Mouse (Mus musculus): Measurements from ENCODE around the gene Mettl9. TPM values are rescaled to one million over a fixed set of nuclear protein-coding genes. Genes with fewer than 3 reads are reported as not detected.

Gene Mettl9
- polyA plus RNA-seq, 1 experiment from 2014 or later, result 92.3 TPM

GRCm38 (mm10) chr7:121041989-121042388 is 7.7 kb downstream of the Mettl9 start:
- Histone ChIP-seq H3K27ac (ENCODE audit: low read length) (no peak overlapping the region), H3K4me2 (ENCODE audit: low read depth, low read length) (no peak overlapping the region)
- ATAC-seq (replicated peaks; ENCODE audit: extremely low read depth, insufficient read depth, low FRiP score), result no peak

GRCm38 (mm10) chr7:121043004-121043403 is 8.8 kb downstream of the Mettl9 start:
- WGBS, result 91% methylated on average over 3 of the region's 3 CpGs
- 0 out of 2 replicates have a peak, but pooled peaks cover 2% of the 10 kb centered on the region for H3K36me3 ChIP-seq (ENCODE audit: control insufficient read depth, insufficient read depth)
- H3K4me2 ChIP-seq (ENCODE audit: low read depth, low read length), result no peak overlapping the region
- H3K4me3 ChIP-seq (ENCODE audit: low read length), result no peak overlapping the region
- H3K4me1 ChIP-seq (ENCODE audit: control insufficient read depth, insufficient read depth, low read length), result peaks cover 26% of the 10 kb centered on the region
- H3K27ac ChIP-seq (ENCODE audit: low read length), result no peak overlapping the region
- H3K9ac ChIP-seq (ENCODE audit: low read length), result no peak overlapping the region
- H3K27me3 ChIP-seq (ENCODE audit: control insufficient read depth, insufficient read depth, low read length), result no peaks in the 10 kb centered on the region
- H3K9me3 ChIP-seq (replicated peaks; ENCODE audit: control insufficient read depth, low read length), result no peaks in the 10 kb centered on the region
- ATAC-seq (replicated peaks; ENCODE audit: extremely low read depth, insufficient read depth, low FRiP score), result no peak

More at GRCm38 (mm10) chr7:121041989-121042388, 7.7 kb downstream of the Mettl9 start:
- no peaks in the 10 kb centered on the region for H3K9me3 ChIP-seq (replicated peaks; ENCODE audit: control insufficient read depth, low read length)
- H3K4me3 ChIP-seq (ENCODE audit: low read length), result no peak overlapping the region
- peaks cover 26% of the 10 kb centered on the region for H3K4me1 ChIP-seq (ENCODE audit: control insufficient read depth, insufficient read depth, low read length)
- H3K36me3 ChIP-seq (ENCODE audit: control insufficient read depth, insufficient read depth), result 0 out of 2 replicates have a peak, but pooled peaks cover 2% of the 10 kb centered on the region
- H3K9ac ChIP-seq (ENCODE audit: low read length), result no peak overlapping the region
- no peaks in the 10 kb centered on the region for H3K27me3 ChIP-seq (ENCODE audit: control insufficient read depth, insufficient read depth, low read length)
- 80% methylated on average over 1 of the region's 1 CpGs for WGBS

- H3K9me3 ChIP-seq (replicated peaks; ENCODE audit: control insufficient read depth, low read length), result no peaks in the 10 kb centered on the region
- WGBS, result 91% methylated on average over 1 of the region's 1 CpGs
- ATAC-seq (replicated peaks; ENCODE audit: extremely low read depth, insufficient read depth, low FRiP score), result no peak
- no peak overlapping the region for H3K27ac ChIP-seq (ENCODE audit: low read length)
- no peak overlapping the region for H3K4me2 ChIP-seq (ENCODE audit: low read depth, low read length)
- H3K27me3 ChIP-seq (ENCODE audit: control insufficient read depth, insufficient read depth, low read length), result no peaks in the 10 kb centered on the region
- H3K36me3 ChIP-seq (ENCODE audit: control insufficient read depth, insufficient read depth), result 0 out of 2 replicates have a peak, but pooled peaks cover 2% of the 10 kb centered on the region
- no peak overlapping the region for H3K4me3 ChIP-seq (ENCODE audit: low read length)
- no peak overlapping the region for H3K9ac ChIP-seq (ENCODE audit: low read length)
- H3K4me1 ChIP-seq (ENCODE audit: control insufficient read depth, insufficient read depth, low read length), result peaks cover 26% of the 10 kb centered on the region
Observed at GRCm38 (mm10) chr7:121043510-121043909, 9.3 kb downstream of the Mettl9 start.

DNA sequence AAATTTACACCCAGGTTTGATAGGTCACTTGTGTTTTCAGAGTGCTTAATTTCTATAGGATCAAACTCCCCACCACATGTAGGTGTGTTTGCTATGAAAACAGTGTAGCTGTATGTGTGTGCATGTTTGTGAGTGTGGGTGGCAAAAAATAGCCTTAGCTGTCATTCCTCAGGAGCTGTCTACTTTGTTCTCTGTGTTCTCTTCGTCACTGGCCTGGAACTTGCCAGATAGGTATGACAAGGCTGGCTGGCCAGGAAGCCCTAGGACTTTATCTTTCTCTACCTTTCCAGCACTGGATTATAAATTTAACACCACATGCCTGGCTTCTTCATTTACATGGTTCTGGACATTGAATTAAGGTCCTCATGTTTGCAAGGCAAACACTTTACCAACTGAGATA is 10.0 kb downstream of the Mettl9 start:
- 0 out of 2 replicates have a peak, but pooled peaks cover 2% of the 10 kb centered on the region for H3K36me3 ChIP-seq (ENCODE audit: control insufficient read depth, insufficient read depth)
- no peak overlapping the region for H3K4me2 ChIP-seq (ENCODE audit: low read depth, low read length)
- no peaks in the 10 kb centered on the region for H3K9me3 ChIP-seq (replicated peaks; ENCODE audit: control insufficient read depth, low read length)
- no peak overlapping the region for H3K9ac ChIP-seq (ENCODE audit: low read length)
- no peak overlapping the region for H3K4me3 ChIP-seq (ENCODE audit: low read length)
- WGBS, result 26% methylated on average over 1 of the region's 1 CpGs
- H3K27me3 ChIP-seq (ENCODE audit: control insufficient read depth, insufficient read depth, low read length), result no peaks in the 10 kb centered on the region
- no peak for ATAC-seq (replicated peaks; ENCODE audit: extremely low read depth, insufficient read depth, low FRiP score)
- peaks cover 26% of the 10 kb centered on the region for H3K4me1 ChIP-seq (ENCODE audit: control insufficient read depth, insufficient read depth, low read length)
- H3K27ac ChIP-seq (ENCODE audit: low read length), result 0 out of 2 replicates have a peak overlapping the region, but pooled peaks have one; percentile 1

DNA sequence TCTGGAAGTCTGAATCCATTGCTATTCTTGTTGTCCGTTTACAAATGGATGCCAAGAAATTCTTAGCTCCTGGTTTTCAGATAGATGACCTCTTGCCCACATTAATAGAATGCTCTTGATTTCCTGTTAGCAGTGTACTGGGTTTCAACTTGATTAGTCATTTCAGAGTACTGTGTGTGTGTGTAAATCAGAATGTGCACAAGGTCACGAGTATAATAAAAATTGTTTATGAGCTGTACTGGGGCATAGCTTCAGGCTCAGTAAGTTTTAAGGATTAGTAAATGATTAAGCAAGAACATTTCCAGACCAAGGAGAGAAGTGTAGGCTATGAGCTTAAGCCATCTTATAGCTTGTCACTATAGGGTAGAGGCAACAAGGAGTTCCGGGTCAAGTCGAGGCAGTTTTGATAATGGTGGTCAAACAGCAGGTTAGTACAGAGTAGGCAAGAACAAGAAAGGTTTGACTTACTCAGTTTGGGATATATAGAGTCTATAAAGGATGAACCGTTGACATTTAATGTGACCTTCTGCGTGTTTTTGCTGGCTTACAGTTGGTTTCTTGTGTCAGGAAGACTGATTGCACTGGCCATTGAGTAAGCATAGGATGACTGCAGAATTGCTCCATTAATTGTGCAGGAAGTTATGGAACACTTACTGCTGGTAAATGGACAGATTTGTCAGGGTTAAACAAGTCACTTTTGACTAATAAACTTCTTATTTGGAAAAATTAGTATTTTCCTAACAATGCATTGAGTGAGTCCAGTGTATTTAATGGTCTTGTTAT is 11.6 kb downstream of the Mettl9 start:
- no peak overlapping the region for H3K4me3 ChIP-seq (ENCODE audit: low read length)
- H3K9me3 ChIP-seq (replicated peaks; ENCODE audit: control insufficient read depth, low read length), result no peaks in the 10 kb centered on the region
- H3K9ac ChIP-seq (ENCODE audit: low read length), result no peak overlapping the region
- no peak for ATAC-seq (replicated peaks; ENCODE audit: extremely low read depth, insufficient read depth, low FRiP score)
- H3K4me1 ChIP-seq (ENCODE audit: control insufficient read depth, insufficient read depth, low read length), result peaks cover 17% of the 10 kb centered on the region
- H3K4me2 ChIP-seq (ENCODE audit: low read depth, low read length), result no peak overlapping the region
- 0 out of 2 replicates have a peak, but pooled peaks cover 5% of the 10 kb centered on the region for H3K36me3 ChIP-seq (ENCODE audit: control insufficient read depth, insufficient read depth)
- WGBS, result 83% methylated on average over 6 of the region's 6 CpGs
- no peak overlapping the region for H3K27ac ChIP-seq (ENCODE audit: low read length)
- H3K27me3 ChIP-seq (ENCODE audit: control insufficient read depth, insufficient read depth, low read length), result no peaks in the 10 kb centered on the region

DNA sequence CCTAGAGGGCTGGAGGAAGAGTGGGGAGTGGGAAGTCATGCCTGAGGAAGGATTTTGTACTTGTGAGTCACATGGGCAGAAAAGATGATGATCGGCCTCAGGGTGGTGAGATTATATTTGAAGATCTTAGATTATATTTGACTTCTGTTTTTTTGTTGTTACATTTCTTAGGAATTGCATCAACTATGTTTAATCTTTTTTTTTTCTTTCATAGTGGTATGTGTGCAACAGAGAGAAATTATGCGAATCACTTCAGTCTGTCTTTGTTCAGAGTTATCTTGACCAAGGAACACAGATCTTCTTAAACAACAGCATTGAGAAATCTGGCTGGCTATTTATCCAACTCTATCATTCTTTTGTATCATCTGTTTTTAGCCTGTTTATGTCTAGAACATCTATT is 13.4 kb downstream of the Mettl9 start:
- Histone ChIP-seq H3K27ac (ENCODE audit: low read length) (no peak overlapping the region), H3K4me1 (ENCODE audit: control insufficient read depth, insufficient read depth, low read length) (peaks cover 9% of the 10 kb centered on the region), H3K9ac (ENCODE audit: low read length) (no peak overlapping the region), H3K36me3 (ENCODE audit: control insufficient read depth, insufficient read depth) (peaks cover 10% of the 10 kb centered on the region), H3K4me3 (ENCODE audit: low read length) (no peak overlapping the region), H3K27me3 (ENCODE audit: control insufficient read depth, insufficient read depth, low read length) (no peaks in the 10 kb centered on the region), H3K9me3 (replicated peaks; ENCODE audit: control insufficient read depth, low read length) (no peaks in the 10 kb centered on the region), H3K4me2 (ENCODE audit: low read depth, low read length) (no peak overlapping the region)
- 89% methylated on average over 2 of the region's 2 CpGs for WGBS
- ATAC-seq (replicated peaks; ENCODE audit: extremely low read depth, insufficient read depth, low FRiP score), result no peak

GRCm38 (mm10) chr7:121053071-121053470 is 18.8 kb downstream of the Mettl9 start:
- Histone ChIP-seq H3K9ac (ENCODE audit: low read length) (no peak overlapping the region), H3K9me3 (replicated peaks; ENCODE audit: control insufficient read depth, low read length) (no peaks in the 10 kb centered on the region), H3K4me2 (ENCODE audit: low read depth, low read length) (no peak overlapping the region), H3K4me3 (ENCODE audit: low read length) (no peak overlapping the region), H3K36me3 (ENCODE audit: control insufficient read depth, insufficient read depth) (peaks cover 21% of the 10 kb centered on the region), H3K27ac (ENCODE audit: low read length) (no peak overlapping the region), H3K27me3 (ENCODE audit: control insufficient read depth, insufficient read depth, low read length) (no peaks in the 10 kb centered on the region), H3K4me1 (ENCODE audit: control insufficient read depth, insufficient read depth, low read length) (no peaks in the 10 kb centered on the region)
- 83% methylated on average over 4 of the region's 4 CpGs for WGBS
- no peak for ATAC-seq (replicated peaks; ENCODE audit: extremely low read depth, insufficient read depth, low FRiP score)

DNA sequence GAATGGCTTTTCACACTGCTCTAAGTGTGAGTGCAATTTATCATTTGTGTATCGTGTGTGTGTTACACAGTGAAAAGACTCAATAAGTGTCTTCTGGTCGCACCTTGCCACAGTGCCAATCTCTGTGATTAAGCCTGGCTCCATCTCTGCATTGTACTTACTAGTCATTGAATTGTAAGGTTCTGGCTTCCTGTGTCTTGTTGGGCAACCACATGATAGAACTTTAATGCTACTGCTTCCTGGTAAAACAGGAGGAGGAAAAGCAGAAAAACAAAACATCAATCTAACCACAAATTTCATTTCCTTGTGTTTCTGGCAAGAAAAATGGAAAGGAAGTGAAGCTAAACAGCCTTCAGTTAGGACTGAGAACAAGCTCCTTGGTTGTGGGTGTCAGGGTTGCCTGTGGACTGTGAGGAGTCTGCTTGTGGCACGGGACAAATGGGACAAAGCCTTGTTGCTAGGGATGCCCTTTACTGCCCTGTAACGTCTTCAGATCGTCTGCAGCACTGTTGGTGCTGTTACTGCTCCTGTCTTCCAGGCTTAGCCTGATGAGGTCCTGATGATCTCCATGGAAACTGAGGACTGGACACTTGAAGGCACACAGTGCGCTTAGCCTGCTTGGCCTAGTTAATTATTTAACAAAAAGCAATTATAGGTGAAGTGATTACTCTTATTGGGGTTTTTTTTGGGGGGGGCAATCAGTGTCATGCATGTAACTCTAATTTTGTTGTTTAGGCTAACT is 25.4 kb downstream of the Mettl9 start:
- no peaks in the 10 kb centered on the region for H3K9me3 ChIP-seq (replicated peaks; ENCODE audit: control insufficient read depth, low read length)
- no peak overlapping the region for H3K4me3 ChIP-seq (ENCODE audit: low read length)
- H3K4me2 ChIP-seq (ENCODE audit: low read depth, low read length), result no peak overlapping the region
- H3K27me3 ChIP-seq (ENCODE audit: control insufficient read depth, insufficient read depth, low read length), result no peaks in the 10 kb centered on the region
- H3K36me3 ChIP-seq (ENCODE audit: control insufficient read depth, insufficient read depth), result 0 out of 2 replicates have a peak, but pooled peaks cover 12% of the 10 kb centered on the region
- no peak overlapping the region for H3K9ac ChIP-seq (ENCODE audit: low read length)
- ATAC-seq (replicated peaks; ENCODE audit: extremely low read depth, insufficient read depth, low FRiP score), result no peak
- peaks cover 3% of the 10 kb centered on the region; the same call in 1 of the 2 replicates for H3K4me1 ChIP-seq (ENCODE audit: control insufficient read depth, insufficient read depth, low read length)
- no peak overlapping the region for H3K27ac ChIP-seq (ENCODE audit: low read length)
- 69% methylated on average over 6 of the region's 6 CpGs for WGBS

GRCm38 (mm10) chr7:121064309-121064708 is 30.1 kb downstream of the Mettl9 start:
- WGBS, result 42% methylated on average over 4 of the region's 4 CpGs
- H3K36me3 ChIP-seq (ENCODE audit: control insufficient read depth, insufficient read depth), result peaks cover 9% of the 10 kb centered on the region; the same call in 1 of the 2 replicates
- no peaks in the 10 kb centered on the region for H3K9me3 ChIP-seq (replicated peaks; ENCODE audit: control insufficient read depth, low read length)
- H3K27me3 ChIP-seq (ENCODE audit: control insufficient read depth, insufficient read depth, low read length), result no peaks in the 10 kb centered on the region
- no peak overlapping the region for H3K9ac ChIP-seq (ENCODE audit: low read length)
- no peak for ATAC-seq (replicated peaks; ENCODE audit: extremely low read depth, insufficient read depth, low FRiP score)
- H3K4me1 ChIP-seq (ENCODE audit: control insufficient read depth, insufficient read depth, low read length), result no peaks in the 10 kb centered on the region
- H3K4me3 ChIP-seq (ENCODE audit: low read length), result no peak overlapping the region
- H3K27ac ChIP-seq (ENCODE audit: low read length), result no peak overlapping the region
- no peak overlapping the region for H3K4me2 ChIP-seq (ENCODE audit: low read depth, low read length)
